Mouse (Mus musculus): ENCODE data around the gene Asxl2.

Asxl2 gene

DNA sequence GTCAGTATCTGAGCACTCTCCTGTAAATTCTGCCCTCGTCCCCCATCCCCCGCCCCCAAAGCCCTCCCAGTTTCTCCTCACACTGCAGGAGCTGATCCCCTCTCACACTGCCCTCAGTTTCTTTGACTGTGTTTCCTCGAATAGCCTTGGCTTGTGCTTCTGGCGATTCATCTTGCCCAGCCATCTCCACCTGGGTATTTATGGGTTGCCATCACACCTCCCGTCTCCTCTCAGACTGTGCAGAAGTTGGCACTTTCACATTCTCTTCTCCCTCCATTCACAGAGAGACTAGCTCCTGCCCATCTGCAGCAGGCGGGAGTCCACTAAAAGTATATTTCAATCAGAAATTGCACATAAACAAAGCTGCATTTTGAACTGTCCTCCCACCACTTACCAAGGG is 120.1 kb downstream of the Asxl2 start:
- DNase-seq (ENCODE audit: low spot score): no peak

DNA sequence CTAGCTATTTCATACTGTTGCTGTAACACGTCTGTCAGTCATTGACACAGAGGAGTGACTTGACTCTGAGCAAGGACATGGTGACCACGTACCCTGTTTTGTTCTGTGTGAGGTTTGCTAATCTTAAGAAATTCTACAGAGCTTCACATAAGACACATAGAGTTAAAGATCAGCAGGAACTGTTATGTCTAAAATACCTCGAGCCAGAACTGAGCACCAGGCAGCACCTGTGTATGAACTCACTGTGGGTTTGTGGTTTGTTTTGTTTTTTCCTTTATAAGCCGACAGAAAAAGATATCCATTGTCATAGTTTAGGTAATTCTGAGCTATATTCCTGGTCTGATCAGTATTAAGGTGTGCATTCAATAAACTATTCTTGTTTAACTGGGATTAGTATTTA is 120.8 kb downstream of the Asxl2 start:
- DNase-seq (ENCODE audit: low spot score): no peak

DNA sequence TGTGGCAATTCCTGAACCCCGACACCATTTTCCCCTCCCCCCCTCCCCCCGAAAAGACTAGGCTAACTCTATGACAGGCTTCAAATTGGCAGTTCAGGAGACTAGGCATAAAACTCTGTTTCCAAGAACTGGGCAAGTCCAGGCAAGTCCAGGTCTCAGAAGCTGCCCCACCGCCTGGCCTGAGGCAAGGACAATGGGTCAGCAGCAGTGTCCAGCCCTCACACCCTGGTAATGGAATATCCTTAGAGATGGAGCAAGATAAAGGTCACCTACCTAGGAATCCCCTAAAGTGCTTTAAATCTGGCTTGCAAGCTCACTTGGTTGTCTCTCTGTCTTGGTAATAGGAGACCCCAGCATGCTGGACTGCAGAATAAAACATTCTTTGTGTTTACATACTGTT is 121.3 kb downstream of the Asxl2 start:
- no peak for DNase-seq (ENCODE audit: low spot score)

DNA sequence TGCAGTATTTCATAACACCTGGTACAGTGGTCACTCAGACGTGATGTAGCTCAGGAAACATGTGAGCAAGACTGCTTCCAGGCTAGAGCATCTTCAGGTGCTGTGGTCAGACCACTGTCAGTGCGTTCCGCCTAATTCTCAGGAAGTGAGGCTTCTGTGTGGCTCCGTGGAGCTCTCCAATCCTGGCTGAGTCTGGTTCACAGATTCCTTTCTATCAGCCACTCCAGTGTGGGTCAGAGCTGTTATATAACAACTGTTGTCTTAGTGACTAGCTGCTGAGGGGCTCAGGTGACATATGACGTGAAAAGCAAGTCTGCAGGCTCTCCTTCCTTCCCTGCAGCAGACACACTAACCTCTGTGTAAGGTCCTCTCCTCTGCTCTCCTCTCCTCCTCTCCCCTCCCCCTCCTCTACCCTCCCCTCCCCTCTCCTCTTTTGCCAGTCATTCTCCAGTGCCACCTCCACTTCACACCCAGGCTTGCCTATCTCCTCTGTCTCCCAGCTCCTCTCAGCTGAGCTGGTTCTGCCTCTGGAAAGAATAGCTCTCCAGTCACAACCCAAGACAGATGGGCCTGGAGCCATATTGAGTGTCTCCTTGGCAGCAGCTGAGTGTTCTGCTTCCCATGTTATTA is 122.0 kb downstream of the Asxl2 start:
- no peak for DNase-seq (ENCODE audit: low spot score)

DNA sequence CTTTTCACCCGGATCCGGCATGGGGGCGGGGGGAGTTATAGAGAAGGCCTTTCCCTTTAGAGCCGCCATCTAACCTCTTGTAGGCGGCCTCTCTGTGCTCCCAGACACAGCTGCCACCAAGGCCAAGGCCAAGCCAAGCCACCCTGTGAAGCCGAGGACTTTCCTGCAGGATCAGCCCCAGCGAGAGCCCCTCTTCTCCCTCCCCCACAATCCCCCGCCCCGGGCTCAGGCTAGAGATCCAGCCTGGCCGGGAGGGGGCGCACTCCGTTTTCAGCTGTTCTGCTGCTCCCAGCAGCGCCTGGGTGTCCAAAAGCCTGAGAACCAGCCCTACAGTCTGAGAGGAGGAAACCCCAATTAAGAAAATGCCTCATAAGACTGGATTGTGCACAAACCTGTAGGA is 123.6 kb downstream of the Asxl2 start:
- no peak for DNase-seq (ENCODE audit: low spot score)
